Mouse (Mus musculus) heart, postnatal 10 days (tissue): ENCODE data around the gene Gm11568. TPM values are rescaled to one million over a fixed set of nuclear protein-coding genes. Genes with fewer than 3 reads are reported as not detected.
"Not testable (repeated sequence)": the region's sequence is repeated elsewhere in the genome, so short reads cannot be mapped to it uniquely, and the experiment has no call there.

Experiments
- DNase-seq, 2 experiments: peaks; one replicate each; pipeline ENCODE4 v3.0.0; 2021
- intact Hi-C: fragments of 180-260 bp; cut with DNase I; formaldehyde crosslinking; loops from one replicate; pipeline ENCODE4 v1.15.1; 2025
- total RNA-seq, 2 experiments: library from RNA; stranded (reverse); gene quantifications; 2 replicates each; pipeline ENCODE4 v1.2.3; 2021

The Gm11568 gene
- not detected for total RNA-seq

DNA sequence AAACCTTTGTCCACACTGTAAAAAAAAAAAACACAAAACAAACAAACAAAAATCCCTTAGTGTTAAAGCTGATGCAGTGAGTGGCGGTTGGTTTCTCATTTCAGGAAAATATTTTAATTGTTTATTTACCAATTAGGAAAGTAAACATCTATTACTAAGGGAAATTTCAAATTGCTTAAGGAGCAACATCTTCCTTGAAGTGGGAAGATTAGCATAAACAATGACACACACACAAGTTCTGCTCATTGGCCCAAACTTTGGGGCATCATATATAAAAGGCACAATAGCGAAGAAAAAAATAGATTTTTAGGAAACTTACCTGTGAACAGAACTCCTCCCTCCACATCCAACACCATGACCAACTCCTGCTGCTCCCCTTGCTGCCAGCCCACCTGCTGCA lies at the start of gene Gm11568:
Gene Gm11568, plus strand, starts transcription at position 301 of the 400 bp plus-strand sequence.
- no peak for DNase-seq
- intact Hi-C loops: no loop called here

DNA sequence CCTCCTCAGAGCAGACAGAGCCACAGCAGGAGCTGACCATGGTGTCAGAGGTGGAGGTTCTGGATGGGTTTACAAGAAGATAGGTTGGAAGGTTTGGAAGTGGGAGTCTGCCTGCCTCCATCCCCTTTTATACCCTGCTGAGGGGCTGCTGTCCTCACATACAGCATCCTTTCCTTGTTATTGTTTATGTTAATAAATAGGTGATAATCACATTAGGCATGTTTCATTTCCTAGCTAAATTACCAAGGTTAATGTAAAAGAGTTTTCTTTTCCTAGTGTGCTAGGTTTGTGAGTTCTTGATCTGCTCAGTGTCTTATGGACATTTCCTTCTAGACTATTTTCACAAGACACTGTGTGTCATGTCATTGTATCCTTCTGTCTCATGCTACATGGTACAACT lies 47.9 kb upstream of the Gm11568 start, which contains the start of gene Krtap4-13:
Gene Krtap4-13, minus strand, starts transcription at position 101 of the 400 bp plus-strand sequence.
- DNase-seq, intact Hi-C loops: not testable (repeated sequence)

GRCm38 (mm10) chr11:99815566-99815965 lies 42.2 kb upstream of the Gm11568 start, which contains the start of gene Gm11564:
Gene Gm11564 (minus strand): TSS chr11:99815666.
- DNase-seq, intact Hi-C loops: not testable (repeated sequence)

DNA sequence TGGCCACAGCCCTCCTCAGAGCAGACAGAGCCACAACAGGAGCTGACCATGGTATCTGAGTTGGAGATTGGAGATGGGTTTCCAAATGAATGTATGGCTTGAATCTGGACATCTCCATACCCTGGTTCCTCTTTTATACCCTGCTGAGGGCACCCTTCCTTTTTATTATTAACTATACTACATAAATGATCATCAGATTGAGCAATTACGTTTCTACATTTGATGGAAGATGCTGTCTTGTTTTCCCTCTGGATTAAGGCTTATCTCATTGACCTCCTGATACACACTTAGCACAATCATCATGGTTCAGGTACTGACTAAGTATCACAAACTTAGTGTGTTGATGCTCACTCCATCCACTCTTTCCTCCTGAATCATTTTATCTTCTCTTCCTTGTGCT lies 19.8 kb upstream of the Gm11568 start, which contains the start of gene 2300003K06Rik:
Gene 2300003K06Rik, minus strand, starts transcription at position 101 of the 400 bp plus-strand sequence.
- intact Hi-C loops: no loop called here
- DNase-seq: no peak

DNA sequence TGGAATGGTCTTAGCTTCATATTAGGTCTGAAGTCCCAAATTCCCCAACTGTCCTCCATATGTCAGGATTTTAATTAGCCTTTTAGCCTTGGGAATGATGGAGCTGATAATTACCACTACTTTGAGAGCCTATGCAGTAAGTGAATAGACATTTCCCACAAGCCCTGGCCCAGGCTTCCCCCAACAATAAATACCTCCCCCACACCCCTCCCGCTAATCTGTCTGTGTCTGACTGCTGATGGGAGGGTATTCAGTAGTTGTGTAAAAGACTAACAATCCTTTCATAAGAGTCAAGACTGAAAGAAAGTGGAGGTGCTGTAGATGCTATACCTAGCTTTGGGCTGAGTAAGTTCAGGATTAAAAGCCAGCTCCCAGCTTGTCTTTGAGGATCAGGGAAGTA lies 15.5 kb upstream of the Gm11568 start:
- no peak for DNase-seq
- intact Hi-C loops: no loop called here

DNA sequence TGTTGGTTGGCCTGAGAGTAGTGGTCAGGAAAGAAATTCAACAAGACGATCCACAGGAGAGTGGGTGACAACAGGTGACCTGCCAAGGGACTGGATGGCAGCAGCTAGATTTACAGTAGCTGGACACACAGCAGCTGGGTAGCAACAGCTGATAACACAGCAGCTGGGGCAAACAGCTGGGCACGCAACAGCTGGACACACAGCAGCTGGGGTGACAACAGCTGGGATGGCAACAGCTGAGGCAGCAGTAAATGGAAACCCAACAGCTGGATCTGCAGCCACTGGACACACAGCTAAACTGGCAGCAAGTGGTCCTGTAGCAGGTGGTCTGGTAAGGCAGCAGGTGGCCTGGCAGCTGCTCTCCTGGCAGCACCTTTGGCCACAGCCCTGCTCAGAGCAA lies 11.0 kb upstream of the Gm11568 start:
- DNase-seq: no peak
- intact Hi-C loops: no loop called here

- intact Hi-C loops: no loop called here
- no peak for DNase-seq
Observed at GRCm38 (mm10) chr11:99851508-99851907, 6.2 kb upstream of the Gm11568 start, which contains the start of gene Krtap4-16. Gene Krtap4-16 (minus strand): TSS chr11:99851608.

GRCm38 (mm10) chr11:99854121-99854520 lies 3.6 kb upstream of the Gm11568 start:
- no peak for DNase-seq
- intact Hi-C loops: no loop called here

DNA sequence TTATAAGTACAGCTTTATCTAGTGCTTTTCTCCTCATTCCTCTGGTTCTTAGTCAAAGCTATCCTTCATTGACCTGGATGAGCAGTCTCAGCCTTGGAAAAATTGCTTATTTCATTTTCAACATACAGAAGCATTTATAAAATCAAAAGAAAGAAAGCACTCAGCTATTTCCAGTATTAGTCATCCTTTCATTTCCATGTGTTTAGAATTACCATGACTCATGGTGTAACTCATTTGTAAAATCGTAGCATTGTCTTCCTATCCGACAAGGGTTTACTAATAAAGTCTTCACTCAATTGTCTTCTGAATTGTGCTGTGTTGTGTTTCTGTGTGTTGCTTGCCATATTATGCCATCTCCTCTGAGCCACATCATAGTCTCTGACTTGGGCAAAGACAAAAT lies 1.0 kb downstream of the Gm11568 start:
- intact Hi-C loops: no loop called here
- DNase-seq: no peak

GRCm38 (mm10) chr11:99864176-99864575 lies 6.5 kb downstream of the Gm11568 start, which contains the start of gene Gm11559:
Gene Gm11559 (plus strand): TSS chr11:99864476.
- intact Hi-C loops, DNase-seq: not testable (repeated sequence)

- DNase-seq, intact Hi-C loops: not testable (repeated sequence)
Observed at GRCm38 (mm10) chr11:99873089-99873488, 15.4 kb downstream of the Gm11568 start, which contains the start of gene Krtap9-1. Gene Krtap9-1 (plus strand): TSS chr11:99873389.

DNA sequence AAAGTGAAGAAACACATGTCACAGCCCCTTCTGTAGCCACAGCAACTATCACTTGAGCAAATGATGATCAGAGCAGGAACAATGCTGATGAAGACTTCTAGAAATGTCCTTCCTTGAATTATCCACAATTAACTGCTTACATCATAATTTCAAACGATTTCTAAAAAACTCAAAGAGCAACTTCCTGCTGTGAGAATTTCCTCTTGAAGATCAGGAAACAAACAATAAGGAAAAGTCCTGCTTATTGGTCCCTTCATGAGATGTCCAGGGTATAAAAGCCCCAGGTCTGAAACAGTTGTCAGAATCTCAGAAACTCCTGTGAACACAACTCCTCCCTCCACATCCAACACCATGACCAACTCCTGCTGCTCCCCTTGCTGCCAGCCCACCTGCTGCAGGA lies 21.2 kb downstream of the Gm11568 start, which contains the start of gene Gm11567:
Gene Gm11567, plus strand, starts transcription at position 301 of the 400 bp plus-strand sequence.
- DNase-seq, intact Hi-C loops: not testable (repeated sequence)

DNA sequence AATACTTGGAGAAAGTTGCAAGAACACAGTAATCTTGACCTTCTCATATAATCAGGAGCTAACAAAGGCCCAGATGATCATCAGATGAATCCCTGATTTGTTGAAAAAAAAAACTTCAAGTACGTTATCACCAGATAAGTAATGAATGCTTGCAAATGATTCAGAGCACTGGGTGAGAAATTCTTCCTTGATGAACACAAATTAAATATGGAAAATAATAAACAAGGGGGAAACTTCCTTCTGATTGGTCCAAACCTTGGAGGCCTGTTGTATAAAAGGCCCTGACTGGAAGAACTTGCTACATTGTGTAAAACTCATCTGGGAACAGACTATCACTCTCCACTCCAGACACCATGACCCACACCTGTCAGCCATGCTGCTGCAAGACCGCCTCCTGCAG lies 49.9 kb downstream of the Gm11568 start, which contains the start of gene Krtap31-1:
Gene Krtap31-1, plus strand, starts transcription at position 301 of the 400 bp plus-strand sequence.
- DNase-seq: no peak
- intact Hi-C loops: no loop called here

Other genes with a start within 250 kb of the Gm11568 start
- not detected for gene Gm11937, start 247.7 kb upstream of the Gm11568 start, total RNA-seq
- gene Krtap2-4, start 243.1 kb upstream of the Gm11568 start, total RNA-seq: not detected
- gene Gm11562, start 237.5 kb upstream of the Gm11568 start, total RNA-seq: not detected
- not detected for gene Krtap4-1, start 229.7 kb upstream of the Gm11568 start, total RNA-seq
- not detected for gene Krtap4-2, start 222.8 kb upstream of the Gm11568 start, total RNA-seq
- not detected for gene Krtap4-7, start 213.8 kb upstream of the Gm11568 start, total RNA-seq
- gene Gm11555, start 207.7 kb upstream of the Gm11568 start, total RNA-seq: not detected
- not detected for gene Gm11563, start 199.0 kb upstream of the Gm11568 start, total RNA-seq
- not detected for gene Krtap4-6, start 192.0 kb upstream of the Gm11568 start, total RNA-seq
- gene Gm14190, start 167.2 kb upstream of the Gm11568 start, total RNA-seq: not detected
- not detected for gene Gm14180, start 123.6 kb upstream of the Gm11568 start, total RNA-seq
- not detected for gene Gm11595, start 85.0 kb upstream of the Gm11568 start, total RNA-seq
- not detected for gene Krtap4-8, start 77.2 kb upstream of the Gm11568 start, total RNA-seq
- gene Krtap4-9, start 72.7 kb upstream of the Gm11568 start, total RNA-seq: not detected
- not detected for gene Gm11596, start 64.5 kb upstream of the Gm11568 start, total RNA-seq
- gene Gm11569, start 59.0 kb upstream of the Gm11568 start, total RNA-seq: not detected
- gene Gm11554, start 53.5 kb upstream of the Gm11568 start, total RNA-seq: not detected
- gene Krtap4-13, start 48.0 kb upstream of the Gm11568 start, total RNA-seq: not detected
- gene Gm11564, start 42.3 kb upstream of the Gm11568 start, total RNA-seq: not detected
- gene 2300003K06Rik, start 19.9 kb upstream of the Gm11568 start, total RNA-seq: not detected
- gene Krtap4-16, start 6.3 kb upstream of the Gm11568 start, total RNA-seq: not detected
- not detected for gene Gm11559, start 6.6 kb downstream of the Gm11568 start, total RNA-seq
- not detected for gene Krtap9-1, start 15.5 kb downstream of the Gm11568 start, total RNA-seq
- gene Gm11567, start 21.3 kb downstream of the Gm11568 start, total RNA-seq: not detected
- not detected for gene Krtap31-1, start 50.0 kb downstream of the Gm11568 start, total RNA-seq
- not detected for gene Gm11565, start 56.8 kb downstream of the Gm11568 start, total RNA-seq
- gene Krtap31-2, start 78.4 kb downstream of the Gm11568 start, total RNA-seq: not detected
- not detected for gene Krtap9-5, start 90.6 kb downstream of the Gm11568 start, total RNA-seq
- gene Krtap29-1, start 121.1 kb downstream of the Gm11568 start, total RNA-seq: not detected
- not detected for gene Krtap16-1, start 128.7 kb downstream of the Gm11568 start, total RNA-seq
- not detected for gene Krtap17-1, start 136.1 kb downstream of the Gm11568 start, total RNA-seq
- not detected for gene Krt33a, start 158.3 kb downstream of the Gm11568 start, total RNA-seq
- gene Krt33b, start 172.0 kb downstream of the Gm11568 start, total RNA-seq: not detected
- gene Krt34, start 183.6 kb downstream of the Gm11568 start, total RNA-seq: not detected
- not detected for gene Krt31, start 192.6 kb downstream of the Gm11568 start, total RNA-seq
- not detected for gene Krt32, start 230.3 kb downstream of the Gm11568 start, total RNA-seq
- not detected for gene Krt35, start 238.3 kb downstream of the Gm11568 start, total RNA-seq
- not detected for gene Krt36, start 247.7 kb downstream of the Gm11568 start, total RNA-seq